Mouse (Mus musculus): ENCODE measurements around the gene Csad.

DNA sequence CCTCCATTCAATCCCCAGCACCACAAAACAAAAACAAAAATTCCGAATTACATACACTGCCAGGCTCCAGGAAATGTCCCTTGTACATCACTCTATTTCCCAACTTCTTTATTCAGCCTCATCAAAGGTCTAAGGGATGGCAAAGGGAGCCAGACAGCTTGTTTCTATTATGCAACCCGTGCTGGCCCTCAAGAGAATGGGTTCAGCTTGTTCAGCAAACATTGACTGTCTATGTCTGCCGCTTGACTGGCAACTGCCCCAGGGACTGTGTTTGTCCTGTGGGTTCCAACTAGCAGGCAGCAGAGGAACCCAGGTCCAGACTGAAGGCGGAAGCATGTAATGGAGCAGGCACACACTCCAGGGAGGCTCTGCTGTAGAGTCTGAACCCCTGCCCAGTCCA lies 5.7 kb downstream of the Csad start:
- TF ChIP-seq GATA1 (IDR thresholded peaks at IDR 0.05; ENCODE audit: low read length) (no peak), TAL1 (IDR thresholded peaks at IDR 0.05; ENCODE audit: low read length) (no peak)
